Mouse (Mus musculus) stomach, embryonic 14.5 days (tissue): Measurements from ENCODE around the gene Eif3m. TPM values are rescaled to one million over a fixed set of nuclear protein-coding genes. Genes with fewer than 3 reads are reported as not detected.

Experiments
- ATAC-seq: fragments of 200-750 bp; cut with Nextera tagmentation; 2 replicates; pipeline ENCODE4 v1.8.0; 2017; ENCODE audit warnings: low read depth, moderate TSS enrichment; ENCODE audit not compliant: insufficient number of reproducible peaks, insufficient read depth, low FRiP score
- H3K27ac ChIP-seq: fragments of 300-500 bp; sonication (generic); 2 replicates; pipeline ENCODE4 v1.5.1; 2014; ENCODE audit warnings: mild to moderate bottlenecking, low read length, moderate library complexity, mixed read lengths
- H3K27me3 ChIP-seq: fragments of 300-500 bp; sonication (generic); 2 replicates; pipeline ENCODE4 v1.6.1; 2014; ENCODE audit warnings: low read length, control low read depth, mixed read lengths; ENCODE audit not compliant: control insufficient read depth, insufficient read depth
- H3K36me3 ChIP-seq: fragments of 300-500 bp; sonication (generic); 2 replicates; pipeline ENCODE4 v1.6.1; 2014; ENCODE audit warnings: mild to moderate bottlenecking, control low read depth, low read length, moderate library complexity, mixed read lengths; ENCODE audit not compliant: control insufficient read depth, insufficient read depth
- H3K4me1 ChIP-seq: fragments of 300-500 bp; sonication (generic); 2 replicates; pipeline ENCODE4 v1.6.1; 2014; ENCODE audit warnings: low read length, control low read depth, mixed read lengths; ENCODE audit not compliant: control insufficient read depth, insufficient read depth
- H3K4me2 ChIP-seq: fragments of 300-500 bp; sonication (generic); replicated peaks from 2 replicates; pipeline ENCODE4 v1.6.1; 2014; ENCODE audit warnings: low read depth, low read length, control low read depth
- H3K4me3 ChIP-seq: fragments of 300-500 bp; sonication (generic); 2 replicates; pipeline ENCODE4 v1.5.1; 2014; ENCODE audit warnings: low read depth, low read length, control low read depth
- H3K9ac ChIP-seq: fragments of 300-500 bp; sonication (generic); replicated peaks from 2 replicates; pipeline ENCODE4 v1.6.1; 2014; ENCODE audit warnings: low read depth, mild to moderate bottlenecking, control low read depth, low read length, moderate library complexity, mixed read lengths
- H3K9me3 ChIP-seq: fragments of 300-500 bp; sonication (generic); 2 replicates; pipeline ENCODE4 v1.6.1; 2016; ENCODE audit warnings: low read depth, low read length, control low read depth; ENCODE audit not compliant: control insufficient read depth
- WGBS: fragments of 180-500 bp; shearing (Covaris S2); extraction: QIAGEN DNeasy Blood & Tissue Kit; methylation state at CpG from one replicate; pipeline ENCODE4 v1.1.7; 2014; 5-methylcytosine and 5-hydroxymethylcytosine counted together
- polyA plus RNA-seq: library from polyadenylated mRNA; unstranded; fragments of >200 nt; fragmentation: Nextera tagmentation; extraction: Ambion mirVana; gene quantifications from 2 replicates; pipeline ENCODE4 v1.2.1, GENCODE M21; 2014

Eif3m gene
- polyA plus RNA-seq, 1 experiment from 2014 or later, result 300 TPM

DNA sequence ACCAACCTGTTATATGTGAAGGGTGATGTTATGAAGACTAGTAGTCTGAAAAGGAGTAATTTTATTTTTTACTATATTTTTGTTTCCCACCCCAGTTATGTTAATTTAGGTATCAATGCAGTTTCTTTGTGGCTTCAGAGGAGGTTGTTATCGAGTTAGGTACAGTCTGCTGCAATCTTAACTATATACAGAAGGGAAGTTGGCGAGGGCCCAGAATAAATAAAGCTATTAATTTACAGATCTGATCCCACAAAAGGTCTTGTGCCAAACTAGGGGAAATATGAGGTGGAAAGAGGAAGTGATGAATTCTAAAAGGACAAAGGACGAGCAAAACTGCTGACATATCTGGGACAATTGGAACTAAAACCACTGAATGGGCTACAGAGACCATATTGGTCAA, 20.7 kb downstream of the Eif3m start:
- no peak overlapping the region for H3K27ac ChIP-seq
- no peak overlapping the region for H3K9ac ChIP-seq
- no peaks in the 10 kb centered on the region for H3K4me1 ChIP-seq
- H3K27me3 ChIP-seq, result no peaks in the 10 kb centered on the region
- ATAC-seq, result no peak
- no peak overlapping the region for H3K4me2 ChIP-seq
- H3K9me3 ChIP-seq, result no peaks in the 10 kb centered on the region
- no peak overlapping the region for H3K4me3 ChIP-seq
- peaks cover 9% of the 10 kb centered on the region for H3K36me3 ChIP-seq
- WGBS, result 85% methylated on average over 3 of the region's 3 CpGs

DNA sequence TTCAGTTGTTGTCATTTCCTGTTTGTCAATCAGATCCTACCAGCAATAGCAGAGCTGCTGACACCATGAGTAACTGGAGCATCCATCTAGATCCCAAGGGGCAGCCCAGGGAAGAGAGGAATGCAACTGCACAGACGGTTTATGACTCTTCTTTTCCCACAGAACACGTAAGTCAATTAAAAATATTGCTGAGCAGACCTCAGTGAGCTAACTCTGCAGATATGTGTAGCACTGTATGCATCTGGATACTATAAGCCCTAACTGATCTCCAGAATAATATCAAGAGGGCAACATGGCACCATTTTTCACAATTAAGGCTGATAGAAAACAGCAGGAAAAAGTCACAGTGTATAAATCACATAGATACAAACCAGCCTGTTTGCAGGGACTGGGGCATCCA, 22.4 kb downstream of the Eif3m start:
- no peaks in the 10 kb centered on the region for H3K4me1 ChIP-seq
- H3K27me3 ChIP-seq, result no peaks in the 10 kb centered on the region
- no peak for ATAC-seq
- WGBS, result 48% methylated on average over 2 of the region's 2 CpGs
- H3K4me2 ChIP-seq, result no peak overlapping the region
- H3K9ac ChIP-seq, result no peak overlapping the region
- peaks cover 9% of the 10 kb centered on the region for H3K36me3 ChIP-seq
- no peak overlapping the region for H3K27ac ChIP-seq
- H3K4me3 ChIP-seq, result no peak overlapping the region
- H3K9me3 ChIP-seq, result no peaks in the 10 kb centered on the region

GRCm38 (mm10) chr2:104988974-104989373, 27.9 kb downstream of the Eif3m start:
- H3K9ac ChIP-seq, result no peak overlapping the region
- no peak overlapping the region for H3K4me2 ChIP-seq
- H3K27me3 ChIP-seq, result no peaks in the 10 kb centered on the region
- H3K4me3 ChIP-seq, result no peak overlapping the region
- 98% methylated on average over 1 of the region's 1 CpGs for WGBS
- no peaks in the 10 kb centered on the region for H3K4me1 ChIP-seq
- no peaks in the 10 kb centered on the region for H3K9me3 ChIP-seq
- no peak for ATAC-seq
- H3K27ac ChIP-seq, result no peak overlapping the region
- H3K36me3 ChIP-seq, result no peaks in the 10 kb centered on the region

DNA sequence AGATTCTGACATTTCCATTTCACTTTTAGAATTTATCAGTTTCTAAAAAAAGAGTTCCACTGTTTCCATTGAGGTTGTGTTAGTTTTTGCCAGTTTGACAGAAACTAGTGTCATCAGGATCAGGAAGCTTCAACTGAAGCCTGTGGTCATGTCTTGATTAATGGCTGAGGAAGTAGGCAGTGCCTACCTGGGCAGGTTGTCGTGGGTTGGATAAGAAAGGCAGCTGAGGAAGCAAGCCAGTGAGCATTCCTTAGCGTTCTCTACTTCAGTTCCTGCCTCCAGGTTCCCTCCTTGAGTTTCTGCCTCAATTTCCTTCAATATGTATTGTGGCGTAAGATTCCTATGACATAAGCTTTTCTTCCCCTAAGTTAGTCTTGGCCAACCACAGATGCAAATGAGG, 31.1 kb downstream of the Eif3m start:
- H3K27me3 ChIP-seq, result no peaks in the 10 kb centered on the region
- no peak overlapping the region for H3K4me2 ChIP-seq
- H3K9ac ChIP-seq, result no peak overlapping the region
- 65% methylated on average over 3 of the region's 3 CpGs for WGBS
- no peaks in the 10 kb centered on the region for H3K36me3 ChIP-seq
- H3K9me3 ChIP-seq, result no peaks in the 10 kb centered on the region
- ATAC-seq, result no peak
- H3K27ac ChIP-seq, result no peak overlapping the region
- H3K4me3 ChIP-seq, result no peak overlapping the region
- H3K4me1 ChIP-seq, result no peaks in the 10 kb centered on the region

DNA sequence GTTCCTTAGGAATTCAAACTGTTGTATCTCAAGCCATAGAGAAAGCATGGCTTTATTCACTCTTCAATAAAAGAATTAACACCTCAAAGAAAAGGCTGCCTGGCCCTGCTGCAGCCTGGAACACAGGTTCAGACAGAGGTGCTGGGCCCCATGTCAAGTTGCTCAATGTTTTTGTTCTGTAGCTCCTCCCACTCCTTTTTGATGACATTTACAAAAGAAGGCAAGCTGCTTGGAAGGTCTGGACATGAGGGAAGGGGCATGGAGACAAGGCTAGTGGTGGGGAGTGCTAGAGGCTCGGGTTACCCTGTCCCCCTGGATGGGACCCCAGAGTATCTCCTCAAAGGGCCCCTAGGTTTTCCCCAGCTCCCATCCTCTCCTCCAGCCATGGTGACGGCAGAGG, 35.2 kb downstream of the Eif3m start:
- Histone ChIP-seq H3K9ac (no peak overlapping the region), H3K9me3 (no peaks in the 10 kb centered on the region), H3K27ac (no peak overlapping the region), H3K4me2 (no peak overlapping the region), H3K36me3 (no peaks in the 10 kb centered on the region), H3K4me3 (no peak overlapping the region), H3K4me1 (no peaks in the 10 kb centered on the region), H3K27me3 (no peaks in the 10 kb centered on the region)
- peak; percentile 23; the same call in 1 of the 2 replicates for ATAC-seq
- WGBS, result 20% methylated on average over 2 of the region's 2 CpGs

- no peak overlapping the region for H3K4me3 ChIP-seq
- no peaks in the 10 kb centered on the region for H3K27me3 ChIP-seq
- H3K27ac ChIP-seq, result no peak overlapping the region
- H3K4me1 ChIP-seq, result no peaks in the 10 kb centered on the region
- H3K9me3 ChIP-seq, result no peaks in the 10 kb centered on the region
- no peak overlapping the region for H3K9ac ChIP-seq
- H3K36me3 ChIP-seq, result no peaks in the 10 kb centered on the region
- no peak overlapping the region for H3K4me2 ChIP-seq
- 30% methylated on average over 1 of the region's 1 CpGs for WGBS
- no peak for ATAC-seq
Measured at GRCm38 (mm10) chr2:104964492-104964891, 52.4 kb downstream of the Eif3m start.

Other genes with a start within 250 kb of the Eif3m start
- gene Qser1, start 200.3 kb downstream of the Eif3m start, polyA plus RNA-seq, result 18.9 and 19.7 TPM in 2 replicates
- gene Prrg4, start 167.2 kb downstream of the Eif3m start, polyA plus RNA-seq, result 6.5 and 6.6 TPM in 2 replicates
- 6.6 and 9.2 TPM in 2 replicates for gene Ccdc73, start 149.3 kb downstream of the Eif3m start, polyA plus RNA-seq
- gene Gm11060, start 74.9 kb upstream of the Eif3m start, polyA plus RNA-seq, result not detected in 2 replicates
- gene Wt1, start 109.4 kb upstream of the Eif3m start, polyA plus RNA-seq, result 18.6 and 23.9 TPM in 2 replicates
- 0.26 TPM in 1 of 2 replicates, not detected in the other for gene Them7, start 207.2 kb upstream of the Eif3m start, polyA plus RNA-seq